Mouse (Mus musculus) hindbrain, embryonic 14.5 days (tissue): ENCODE measurements around the gene Faap20. TPM values are rescaled to one million over a fixed set of nuclear protein-coding genes. Genes with fewer than 3 reads are reported as not detected.
A peak's percentile ranks its signal among the peaks of the same experiment; 100 is the strongest.
"Not testable (repeated sequence)": the region's sequence is repeated elsewhere in the genome, so short reads cannot be mapped to it uniquely, and the experiment has no call there.

ENCODE experiments used
- ATAC-seq: fragments of 200-750 bp; cut with Nextera tagmentation; 2 replicates; pipeline ENCODE4 v1.8.0; 2017; ENCODE audit warnings: moderate number of reproducible peaks, mild to moderate bottlenecking, moderate TSS enrichment, moderate library complexity; ENCODE audit not compliant: low FRiP score
- DNase-seq: peaks from one replicate; pipeline ENCODE4 v3.0.0-alpha.2; 2015; ENCODE audit warnings: low spot score
- H3K27ac ChIP-seq: fragments of 300-500 bp; sonication (generic); 2 replicates; pipeline ENCODE4 v1.5.1; 2014; ENCODE audit warnings: mild to moderate bottlenecking, moderate library complexity
- H3K27me3 ChIP-seq: fragments of 300-500 bp; sonication (generic); 2 replicates; pipeline ENCODE4 v1.6.1; 2014; ENCODE audit warnings: mild to moderate bottlenecking, low read length, mixed read lengths; ENCODE audit not compliant: control insufficient read depth, insufficient read depth
- H3K36me3 ChIP-seq: fragments of 300-500 bp; sonication (generic); replicated peaks from 2 replicates; pipeline ENCODE4 v1.6.1; 2014; ENCODE audit not compliant: control insufficient read depth, insufficient read depth
- H3K4me1 ChIP-seq: fragments of 300-500 bp; sonication (generic); replicated peaks from 2 replicates; pipeline ENCODE4 v1.6.1; 2014; ENCODE audit warnings: antibody characterized with exemption, low read length, mixed read lengths; ENCODE audit not compliant: control insufficient read depth, insufficient read depth
- H3K4me2 ChIP-seq: fragments of 300-500 bp; sonication (generic); replicated peaks from 2 replicates; pipeline ENCODE4 v1.6.1; 2014; ENCODE audit warnings: mild to moderate bottlenecking, moderate library complexity
- H3K4me3 ChIP-seq: fragments of 300-500 bp; sonication (generic); replicated peaks from 2 replicates; pipeline ENCODE4 v1.5.1; 2014; ENCODE audit warnings: mild to moderate bottlenecking, low read length
- H3K9ac ChIP-seq: fragments of 300-500 bp; sonication (generic); 2 replicates; pipeline ENCODE4 v1.6.1; 2014
- H3K9me3 ChIP-seq: fragments of 300-500 bp; sonication (generic); 2 replicates; pipeline ENCODE4 v1.6.1; 2016; ENCODE audit warnings: low read length; ENCODE audit not compliant: control insufficient read depth
- WGBS: fragments of 180-500 bp; shearing (Covaris S2); extraction: QIAGEN DNeasy Blood & Tissue Kit; methylation state at CpG from one replicate; pipeline ENCODE4 v1.1.7; 2014; 5-methylcytosine and 5-hydroxymethylcytosine counted together
- polyA plus RNA-seq: library from polyadenylated mRNA; unstranded; fragments of >200 nt; fragmentation: Nextera tagmentation; extraction: Ambion mirVana; gene quantifications from 2 replicates; pipeline ENCODE4 v1.2.1, GENCODE M21; 2014

Gene Faap20
- polyA plus RNA-seq, 1 experiment from 2014 or later: 76.0 TPM

- DNase-seq (no peak), ATAC-seq (no peak)
- 0 out of 2 replicates have a peak, but pooled peaks cover 1% of the 10 kb centered on the region for H3K4me1 ChIP-seq
- H3K4me2 ChIP-seq: no peak overlapping the region
- no peaks in the 10 kb centered on the region for H3K36me3 ChIP-seq
- H3K27ac ChIP-seq: no peak overlapping the region
- no peaks in the 10 kb centered on the region for H3K9me3 ChIP-seq
- H3K27me3 ChIP-seq: no peaks in the 10 kb centered on the region
- no peak overlapping the region for H3K4me3 ChIP-seq
- whole genome bisulfite sequencing: 83% methylated on average over 9 of the region's 9 CpGs
- H3K9ac ChIP-seq: no peak overlapping the region
These were observed 7.8 kb upstream of the Faap20 start for GRCm38 (mm10) chr4:155241789-155242188.

DNA sequence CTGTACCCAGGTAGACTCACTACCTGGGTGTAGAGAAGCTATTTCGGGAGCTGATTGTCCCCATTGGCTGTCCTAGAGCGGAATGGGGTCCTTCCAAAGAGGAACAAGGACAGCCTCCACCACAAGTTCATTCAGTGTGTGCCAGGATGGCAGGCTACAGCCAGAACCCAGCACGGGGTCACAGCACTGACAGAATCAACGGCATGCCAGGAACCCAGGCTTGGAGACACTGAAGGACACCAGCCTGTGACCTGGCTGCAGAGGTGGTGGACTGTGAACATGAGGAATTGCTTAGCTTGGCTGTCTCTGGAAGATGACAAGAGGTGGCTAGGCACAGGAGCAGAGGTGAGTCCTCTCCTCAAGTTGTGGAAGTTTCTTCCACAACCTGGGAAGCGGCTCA, 7.3 kb upstream of the Faap20 start:
- ATAC-seq (no peak), DNase-seq (no peak)
- Histone ChIP-seq H3K27me3 (no peaks in the 10 kb centered on the region), H3K4me2 (no peak overlapping the region), H3K9ac (no peak overlapping the region), H3K9me3 (no peaks in the 10 kb centered on the region), H3K4me3 (no peak overlapping the region), H3K4me1 (no peaks in the 10 kb centered on the region), H3K36me3 (no peaks in the 10 kb centered on the region), H3K27ac (no peak overlapping the region)
- 92% methylated on average over 5 of the region's 5 CpGs for WGBS

DNA sequence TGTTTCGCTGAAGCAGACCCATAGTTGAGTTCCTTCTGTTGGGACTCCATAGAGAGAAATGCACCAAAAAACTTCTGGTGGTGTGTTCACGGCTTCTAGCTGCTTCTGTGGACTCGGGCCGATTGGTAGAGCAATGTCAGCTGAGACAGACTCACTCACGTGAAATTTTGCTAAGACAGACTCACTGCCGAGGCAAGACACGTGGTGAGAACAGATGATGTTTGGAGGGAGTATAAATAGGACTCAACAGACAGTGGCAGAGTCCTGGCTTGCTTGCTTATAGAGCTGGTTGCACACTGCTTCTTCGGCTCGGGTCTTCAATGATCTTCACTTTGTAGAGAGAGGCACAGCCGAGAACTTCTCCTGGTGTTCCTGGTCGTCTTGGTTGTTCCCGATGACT, 6.4 kb upstream of the Faap20 start:
- Histone ChIP-seq H3K4me2 (no peak overlapping the region), H3K9ac (no peak overlapping the region), H3K4me3 (no peak overlapping the region), H3K4me1 (no peaks in the 10 kb centered on the region), H3K36me3 (no peaks in the 10 kb centered on the region), H3K9me3 (no peaks in the 10 kb centered on the region), H3K27me3 (no peaks in the 10 kb centered on the region), H3K27ac (no peak overlapping the region)
- 87% methylated on average over 12 of the region's 12 CpGs for WGBS
- ATAC-seq (no peak), DNase-seq (no peak)

- ATAC-seq (no peak), DNase-seq (no peak)
- H3K4me2 ChIP-seq: no peak overlapping the region
- no peaks in the 10 kb centered on the region for H3K36me3 ChIP-seq
- H3K4me1 ChIP-seq: peaks cover 6% of the 10 kb centered on the region
- H3K9me3 ChIP-seq: no peaks in the 10 kb centered on the region
- WGBS: 72% methylated on average over 6 of the region's 6 CpGs
- no peak overlapping the region for H3K9ac ChIP-seq
- H3K4me3 ChIP-seq: no peak overlapping the region
- H3K27me3 ChIP-seq: no peaks in the 10 kb centered on the region
- no peak overlapping the region for H3K27ac ChIP-seq
These were observed 3.7 kb upstream of the Faap20 start for GRCm38 (mm10) chr4:155245770-155246492.

DNA sequence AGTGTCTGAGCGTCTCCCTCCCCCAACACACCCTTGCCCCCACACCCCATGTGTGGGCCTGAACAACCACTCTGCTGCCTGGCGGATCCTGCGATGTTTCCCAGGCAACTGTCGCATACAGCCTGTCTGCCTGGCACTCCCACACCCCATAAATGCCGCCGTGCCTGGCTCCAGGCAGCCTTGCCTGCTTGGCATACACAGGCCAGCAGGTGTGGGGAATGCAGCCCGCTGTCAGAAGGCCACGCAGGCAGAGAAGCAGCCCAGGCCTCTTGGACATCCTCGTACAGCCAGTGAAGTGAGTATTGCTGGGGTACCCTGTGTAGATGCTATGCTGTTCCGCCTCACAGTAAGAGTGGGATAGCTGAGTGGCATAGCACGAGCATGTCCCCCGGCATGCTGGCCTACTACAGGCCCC, 2.9 kb upstream of the Faap20 start:
- 0 out of 2 replicates have a peak, but pooled peaks have one; percentile 19 for ATAC-seq
- no peak overlapping the region for H3K4me3 ChIP-seq
- no peak overlapping the region; the same call in 1 of the 2 replicates for H3K27ac ChIP-seq
- H3K27me3 ChIP-seq: no peaks in the 10 kb centered on the region
- H3K9ac ChIP-seq: no peak overlapping the region; the same call in 1 of the 2 replicates
- peaks cover 13% of the 10 kb centered on the region for H3K4me1 ChIP-seq
- no peaks in the 10 kb centered on the region for H3K9me3 ChIP-seq
- 68% methylated on average over 12 of the region's 12 CpGs for WGBS
- no peak overlapping the region for H3K4me2 ChIP-seq
- no peak for DNase-seq
- H3K36me3 ChIP-seq: no peaks in the 10 kb centered on the region

DNA sequence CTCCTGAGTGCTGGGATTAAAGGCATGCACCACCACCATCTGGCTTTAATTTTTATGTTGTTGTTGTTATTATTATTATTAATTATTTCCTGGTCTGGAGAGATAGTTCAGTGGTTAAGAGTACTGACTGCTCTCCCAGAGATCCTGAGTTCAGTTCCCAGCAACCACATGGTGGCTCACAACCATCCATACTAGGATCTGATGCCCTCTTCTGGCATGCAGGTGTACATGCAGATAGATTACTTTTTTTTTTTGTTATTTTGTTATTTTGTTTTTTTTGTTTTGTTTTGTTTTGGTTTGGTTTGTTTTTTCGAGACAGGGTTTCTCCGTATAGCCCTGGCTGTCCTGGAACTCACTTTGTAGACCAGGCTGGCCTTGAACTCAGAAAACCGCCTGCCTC, 1.5 kb upstream of the Faap20 start:
- DNase-seq, H3K4me2 ChIP-seq, H3K27ac ChIP-seq, ATAC-seq, H3K4me3 ChIP-seq, H3K36me3 ChIP-seq, H3K27me3 ChIP-seq, H3K9me3 ChIP-seq, H3K9ac ChIP-seq: not testable (repeated sequence)
- peaks cover 20% of the 10 kb centered on the region for H3K4me1 ChIP-seq
- WGBS: 94% methylated on average over 3 of the region's 3 CpGs

GRCm38 (mm10) chr4:155249257-155249647, 350 bp upstream of the Faap20 start:
- WGBS: 0% methylated on average over 9 of the region's 9 CpGs
- peak overlapping the region; percentile 95 for H3K27ac ChIP-seq
- H3K9ac ChIP-seq: peak overlapping the region; percentile 92
- no peaks in the 10 kb centered on the region for H3K9me3 ChIP-seq
- DNase-seq: peak; percentile 98
- no peaks in the 10 kb centered on the region; the same call in 1 of the 2 replicates for H3K36me3 ChIP-seq
- H3K4me3 ChIP-seq: peak overlapping the region; percentile 65
- peak; percentile 64 for ATAC-seq
- H3K27me3 ChIP-seq: no peaks in the 10 kb centered on the region
- H3K4me1 ChIP-seq: peaks cover 20% of the 10 kb centered on the region
- H3K4me2 ChIP-seq: peak overlapping the region; percentile 96

- Histone ChIP-seq H3K4me2 (peak overlapping the region; percentile 96), H3K9me3 (no peaks in the 10 kb centered on the region), H3K4me1 (peaks cover 20% of the 10 kb centered on the region), H3K27me3 (no peaks in the 10 kb centered on the region), H3K27ac (peak overlapping the region; percentile 95), H3K4me3 (peak overlapping the region; percentile 65), H3K36me3 (no peaks in the 10 kb centered on the region; the same call in 1 of the 2 replicates), H3K9ac (peak overlapping the region; percentile 92)
- DNase-seq (no peak), ATAC-seq (peak; percentile 42; the same call in 1 of the 2 replicates)
- WGBS: 10% methylated on average over 23 of the region's 23 CpGs
These were observed 937 bp downstream of the Faap20 start for GRCm38 (mm10) chr4:155250361-155251117.

DNA sequence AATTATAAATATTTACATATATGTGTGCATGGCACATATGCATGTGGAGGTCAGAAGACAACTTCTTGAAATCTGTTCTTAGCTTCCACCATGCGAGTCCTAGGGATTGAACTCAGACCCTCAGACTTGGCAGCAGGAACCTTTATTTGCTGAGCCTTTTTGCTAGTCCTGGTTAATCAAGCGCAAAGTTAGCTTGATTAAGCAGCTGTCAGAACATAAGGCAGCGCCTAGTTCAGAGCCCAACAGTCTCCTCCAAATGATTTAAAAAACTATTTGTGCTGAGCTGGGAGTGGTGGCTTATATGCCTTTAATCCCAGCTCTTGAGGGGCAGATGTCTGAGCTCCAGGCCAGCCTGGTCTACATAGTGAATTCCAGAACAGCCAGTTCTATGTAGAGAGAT, 1.5 kb downstream of the Faap20 start:
- Histone ChIP-seq H3K9ac (peak overlapping the region; percentile 92), H3K27ac (peak overlapping the region; percentile 95; the same call in 1 of the 2 replicates), H3K4me2 (peak overlapping the region; percentile 96), H3K4me1 (peaks cover 20% of the 10 kb centered on the region), H3K36me3 (peaks cover 6% of the 10 kb centered on the region), H3K4me3 (peak overlapping the region; percentile 65), H3K9me3 (no peaks in the 10 kb centered on the region), H3K27me3 (no peaks in the 10 kb centered on the region)
- DNase-seq (peak; percentile 45), ATAC-seq (no peak)
- WGBS: 55% methylated on average over 3 of the region's 3 CpGs
